Mouse (Mus musculus) frontal cortex, postnatal 25 days (tissue): ENCODE results near the gene Ifi27.
"Not testable (repeated sequence)": the region's sequence is repeated elsewhere in the genome, so short reads cannot be mapped to it uniquely, and the experiment has no call there.

Experiments used
- DNase-seq, 2 experiments: peaks; one replicate each; pipeline ENCODE4 v3.0.0; 2022; ENCODE audit warnings: low spot score in 2 of 2

The Ifi27 gene

DNA sequence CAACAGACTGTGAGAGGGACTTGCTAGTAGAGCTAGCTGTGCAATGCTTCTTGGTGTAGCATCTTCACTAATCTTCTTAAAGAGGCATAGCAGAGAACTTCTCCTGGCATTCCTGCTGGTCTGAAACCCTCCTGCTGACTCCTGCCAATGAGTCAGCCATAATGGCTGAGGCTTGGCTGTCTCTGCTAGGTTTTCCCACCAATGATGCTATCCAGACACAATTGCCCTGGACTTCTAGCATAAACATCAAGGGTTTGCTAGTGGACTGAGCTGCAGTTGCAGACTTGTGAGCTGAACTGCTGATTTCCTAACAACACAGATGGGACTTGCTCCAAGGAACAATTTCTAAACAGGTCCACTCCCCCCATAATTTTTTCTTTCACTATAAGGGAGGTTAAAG, 19.4 kb downstream of the Ifi27 start:
- DNase-seq: no peak

DNA sequence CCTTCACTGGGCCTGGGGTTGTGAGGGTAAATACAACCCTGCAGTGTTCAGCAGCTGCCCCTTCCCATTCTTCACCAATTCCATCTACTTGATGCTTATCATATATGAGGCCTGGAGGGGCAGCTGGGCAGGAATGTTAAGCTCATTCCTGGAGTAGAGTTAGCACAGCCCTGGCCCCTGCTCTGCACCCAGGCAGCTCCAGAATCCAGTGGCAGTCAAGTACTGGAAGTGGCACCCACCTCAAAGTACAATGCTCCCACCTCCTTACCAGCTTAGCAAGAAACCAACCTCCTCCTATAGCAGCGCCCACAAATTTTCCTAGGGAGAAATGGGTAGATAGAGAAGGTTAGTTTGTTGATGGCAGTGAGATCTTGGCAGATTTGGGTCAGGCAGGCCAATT, 22.7 kb downstream of the Ifi27 start:
- not testable (repeated sequence) for DNase-seq

DNA sequence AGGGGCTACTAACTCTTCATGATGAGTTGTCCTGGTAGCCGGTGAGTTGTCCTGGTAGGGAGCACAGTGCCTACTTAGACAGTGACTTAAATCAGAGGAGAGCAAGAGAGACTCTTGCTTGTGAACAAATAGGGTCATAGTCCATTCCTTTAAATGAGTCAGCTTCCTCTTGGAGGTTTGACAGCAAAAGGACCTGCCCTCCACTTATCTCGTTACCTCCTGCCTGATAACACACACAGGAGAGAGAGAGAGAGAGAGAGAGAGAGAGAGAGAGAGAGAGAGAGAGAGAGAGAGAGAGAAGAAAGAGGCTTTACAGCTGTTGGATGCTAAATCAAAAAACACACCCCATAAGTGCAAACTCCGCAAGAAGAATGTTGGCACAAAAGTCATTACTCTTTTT, 23.1 kb downstream of the Ifi27 start, which contains the start of gene Ifi27l2b:
Gene Ifi27l2b, minus strand, starts transcription at position 84 of the 400 bp plus-strand sequence.
- no peak for DNase-seq

DNA sequence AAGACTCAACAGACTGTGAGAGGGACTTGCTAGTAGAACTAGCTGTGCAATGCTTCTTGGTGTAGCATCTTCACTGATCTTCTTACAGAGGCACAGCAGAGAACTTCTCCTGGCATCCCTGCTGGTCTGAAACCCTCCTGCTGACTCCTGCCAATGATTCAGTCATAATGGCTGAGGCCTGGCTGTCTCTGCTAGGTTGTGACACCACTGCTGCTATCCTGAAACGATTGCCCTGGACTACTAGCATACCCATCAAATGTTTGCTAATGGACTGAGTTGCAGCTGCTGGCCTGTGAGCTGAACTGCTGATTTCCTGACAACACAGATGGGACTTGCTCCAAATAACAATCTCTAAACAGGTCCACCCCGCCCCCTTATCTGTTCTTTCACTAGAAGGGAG, 40.5 kb downstream of the Ifi27 start:
- DNase-seq: no peak

DNA sequence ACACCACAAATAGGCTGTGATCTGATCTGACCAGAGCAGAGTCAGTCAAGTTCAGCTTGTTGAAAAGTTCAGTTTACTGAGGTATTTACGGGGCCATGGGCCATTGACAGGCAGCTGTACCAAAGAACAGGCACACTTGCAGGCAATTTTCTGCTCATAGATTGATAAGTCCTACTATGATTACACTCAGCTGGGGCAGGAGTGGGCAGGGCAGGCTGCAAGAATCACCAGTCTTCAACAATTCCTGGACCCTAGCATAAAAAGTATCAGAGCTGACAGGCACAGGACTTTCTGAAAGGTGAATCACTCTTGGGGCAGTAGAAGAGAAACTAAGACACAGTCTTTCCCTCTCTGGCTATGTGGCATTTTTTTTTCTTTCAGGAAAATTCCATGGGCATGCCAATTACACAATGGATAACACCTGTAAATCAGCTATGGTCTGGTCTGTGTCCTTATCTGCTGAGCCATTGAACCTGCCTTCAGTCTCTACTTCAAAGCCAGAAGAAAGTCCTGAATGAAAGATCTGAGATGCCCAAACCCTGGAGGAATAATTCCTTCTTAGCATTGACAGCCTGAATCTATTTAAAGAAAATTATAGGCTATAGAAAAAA, 42.9 kb downstream of the Ifi27 start:
- DNase-seq: no peak

DNA sequence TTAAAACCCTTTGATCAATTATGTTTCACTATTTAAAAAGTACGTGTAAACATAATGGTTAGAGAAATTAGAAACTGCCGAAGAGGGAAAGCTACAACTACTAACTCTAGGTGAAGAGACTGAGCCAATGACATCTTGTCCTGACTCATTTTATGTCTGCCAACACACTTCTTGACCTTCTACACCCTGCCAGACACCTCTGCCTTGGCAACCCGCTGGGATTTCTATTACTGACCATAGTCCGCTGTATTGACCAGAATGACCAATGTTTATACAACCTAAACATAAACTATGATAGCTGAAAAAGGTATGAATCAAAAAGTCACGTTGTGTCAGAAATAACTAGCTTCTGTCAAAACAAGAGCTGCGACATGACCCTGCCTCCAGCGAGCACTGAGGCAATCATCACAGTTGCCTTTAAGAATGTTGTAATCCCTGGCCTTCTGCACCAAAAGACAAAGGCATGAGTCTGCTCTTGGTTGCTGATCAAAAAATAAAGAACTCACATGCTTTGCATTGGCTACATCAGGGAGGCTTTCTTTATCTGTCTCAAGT, 43.5 kb downstream of the Ifi27 start:
- DNase-seq: no peak

DNA sequence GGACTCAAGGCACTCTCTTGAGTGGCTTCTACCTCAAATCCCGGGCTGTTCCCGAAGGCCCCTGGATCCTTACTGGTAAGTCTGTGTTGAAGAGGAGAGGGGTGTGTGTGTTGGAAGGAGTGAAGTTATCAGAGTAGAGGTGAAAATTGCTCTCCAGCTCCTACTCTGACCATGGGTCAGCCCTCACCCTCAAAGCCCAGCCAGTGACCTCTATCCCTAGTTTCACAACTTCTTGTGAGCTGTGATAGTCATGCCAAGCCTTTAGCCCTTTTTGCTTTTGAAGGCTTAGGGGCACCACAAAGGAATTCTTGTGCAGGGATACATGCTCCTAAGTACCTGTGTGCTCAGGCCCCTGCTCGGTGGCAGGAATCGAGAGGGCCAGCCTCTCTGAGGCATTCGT, 47.7 kb downstream of the Ifi27 start:
- DNase-seq: no peak

DNA sequence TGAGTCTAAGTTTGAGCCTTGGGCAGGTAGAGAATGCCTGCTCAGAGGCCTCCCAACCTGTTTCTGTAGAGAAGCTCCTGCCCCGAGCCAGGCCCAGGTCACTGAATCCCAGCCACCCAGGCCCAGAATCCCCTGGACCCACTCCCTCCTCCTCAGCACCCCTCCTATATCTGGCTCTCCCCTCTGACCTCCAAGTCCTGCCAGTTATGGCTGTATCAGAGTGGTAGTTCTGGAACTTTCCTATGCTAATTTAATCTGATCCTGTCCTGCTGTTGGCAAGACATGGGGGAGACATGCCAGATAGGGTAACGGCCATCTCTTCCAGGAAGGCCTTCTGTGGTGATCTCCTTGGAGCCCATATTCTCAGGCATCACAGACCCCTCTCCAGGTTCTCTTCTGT, 48.8 kb downstream of the Ifi27 start:
- DNase-seq: no peak

DNA sequence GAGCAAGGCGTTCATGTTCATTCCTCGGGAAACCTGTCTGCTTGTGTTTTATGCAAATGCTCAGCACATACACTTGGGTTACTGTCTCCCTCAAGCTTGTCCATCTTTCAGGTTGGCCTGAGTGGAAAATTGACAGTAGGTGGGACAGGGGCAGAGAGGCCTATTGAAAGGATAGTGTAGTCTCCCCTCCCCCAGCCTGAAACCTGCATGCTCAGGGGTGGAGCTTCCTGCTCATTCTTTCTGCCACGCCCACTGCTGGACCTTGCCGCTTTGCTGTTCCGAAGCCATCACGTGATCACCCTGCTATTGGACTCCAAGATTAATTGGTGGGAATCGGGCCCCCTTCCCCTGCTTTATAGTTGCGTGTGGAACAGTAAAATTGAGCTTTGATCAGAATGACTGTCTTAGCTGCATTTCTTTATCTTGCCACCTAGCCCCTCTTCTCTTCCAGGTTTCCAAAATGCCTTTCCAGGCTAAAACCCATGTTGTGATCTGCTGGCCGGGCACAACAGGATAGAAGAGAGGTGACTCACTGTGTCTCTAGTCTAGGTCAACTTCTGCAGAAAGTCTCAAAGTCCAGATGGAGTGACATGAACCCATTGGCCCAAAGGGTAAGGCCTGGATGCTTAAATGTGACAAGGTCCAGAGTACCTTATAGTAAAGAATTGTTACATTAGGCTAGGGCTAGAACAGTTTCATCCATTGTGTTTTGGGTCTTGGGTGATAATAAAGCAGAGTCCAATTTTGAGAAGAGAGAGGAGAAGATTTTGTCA, 50.4 kb downstream of the Ifi27 start:
- DNase-seq: not testable (repeated sequence)

DNA sequence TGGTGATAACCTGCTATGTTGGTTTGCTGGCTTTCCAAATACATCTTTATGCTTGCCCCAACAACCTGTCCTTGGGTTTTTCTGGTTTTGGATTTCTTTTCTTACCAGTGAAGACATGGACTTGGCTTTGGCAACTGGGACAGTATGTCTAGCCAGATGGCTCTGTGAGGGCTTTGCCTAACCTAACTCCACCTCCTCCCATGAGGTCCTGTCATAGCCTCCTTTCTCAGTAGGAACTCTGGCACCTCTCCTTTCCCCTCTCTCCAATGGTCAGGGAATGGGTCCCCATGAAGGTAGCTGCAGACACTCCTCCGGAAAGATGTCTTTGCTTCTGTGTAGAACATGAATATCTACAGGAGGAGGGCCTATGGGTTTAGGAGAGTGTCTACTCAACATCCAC, 52.7 kb downstream of the Ifi27 start:
- no peak for DNase-seq

DNA sequence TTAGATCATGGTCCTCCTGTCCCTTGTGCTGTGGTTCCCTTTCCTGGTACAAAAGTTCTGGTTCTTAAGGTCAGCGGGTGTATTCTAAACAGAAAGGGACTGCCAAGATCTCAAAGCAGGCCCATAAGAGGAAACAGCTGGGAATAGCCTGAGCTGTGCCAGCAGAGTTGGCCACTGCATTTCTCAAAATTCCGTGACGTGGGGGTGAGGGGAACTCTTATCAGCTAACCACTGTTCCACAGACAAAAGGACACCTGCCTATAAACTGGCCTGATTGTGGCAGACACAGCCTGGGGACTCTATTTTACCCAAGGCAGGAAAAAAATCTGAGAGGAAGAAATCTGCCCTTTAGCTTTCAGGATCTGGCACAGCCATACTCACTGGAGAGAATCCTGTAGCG, 53.3 kb downstream of the Ifi27 start:
- no peak for DNase-seq

DNA sequence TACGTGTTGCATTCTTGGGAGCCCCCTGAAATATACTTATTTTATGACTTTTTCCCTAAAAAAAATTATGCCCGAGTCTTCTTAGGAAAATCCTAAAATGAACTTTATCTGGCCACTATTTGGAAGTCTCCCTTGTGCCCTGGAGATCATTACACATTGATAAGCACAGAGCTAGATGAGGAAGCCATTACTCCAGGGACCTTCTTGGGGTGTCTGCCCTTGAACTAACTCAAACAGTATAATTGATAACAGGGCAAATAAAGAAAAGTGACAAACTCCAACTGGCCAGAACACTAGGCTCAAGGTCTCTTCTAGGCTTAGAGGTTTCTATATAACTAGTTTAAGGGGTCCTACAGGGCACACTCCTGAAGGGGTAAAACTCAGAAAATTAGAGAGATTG, 53.7 kb downstream of the Ifi27 start:
- DNase-seq: no peak
